Mouse (Mus musculus): Measurements from ENCODE around the gene Lrrc56. TPM values are rescaled to one million over a fixed set of nuclear protein-coding genes. Genes with fewer than 3 reads are reported as not detected.

The Lrrc56 gene
- polyA plus RNA-seq, 1 experiment from 2014 or later: 8.8 TPM

GRCm38 (mm10) chr7:141167901-141168517 lies 25.9 kb upstream of the Lrrc56 start:
- Histone ChIP-seq H3K36me3 (ENCODE audit: control insufficient read depth, insufficient read depth, low read length) (no peaks in the 10 kb centered on the region), H3K9ac (ENCODE audit: low read length) (peak overlapping the region; percentile 67), H3K27ac (ENCODE audit: low read depth, low read length) (no peak overlapping the region), H3K4me3 (ENCODE audit: low read depth, low read length) (peak overlapping the region; percentile 29), H3K27me3 (ENCODE audit: control insufficient read depth, insufficient read depth, low read length) (no peaks in the 10 kb centered on the region), H3K4me1 (ENCODE audit: control insufficient read depth, insufficient read depth, low read length) (peaks cover 9% of the 10 kb centered on the region), H3K9me3 (ENCODE audit: control insufficient read depth, low read length) (no peaks in the 10 kb centered on the region), H3K4me2 (peak overlapping the region; percentile 52)
- 19% methylated on average over 7 of the region's 7 CpGs for whole genome bisulfite sequencing
- ATAC-seq (ENCODE audit: low FRiP score) (no peak), DNase-seq (ENCODE audit: low spot score, missing footprints) (peak; percentile 91)

- Histone ChIP-seq H3K4me3 (ENCODE audit: low read depth, low read length) (peak overlapping the region; percentile 29), H3K4me2 (peak overlapping the region; percentile 52), H3K36me3 (ENCODE audit: control insufficient read depth, insufficient read depth, low read length) (no peaks in the 10 kb centered on the region), H3K27ac (ENCODE audit: low read depth, low read length) (no peak overlapping the region), H3K9me3 (ENCODE audit: control insufficient read depth, low read length) (no peaks in the 10 kb centered on the region), H3K27me3 (ENCODE audit: control insufficient read depth, insufficient read depth, low read length) (no peaks in the 10 kb centered on the region), H3K4me1 (ENCODE audit: control insufficient read depth, insufficient read depth, low read length) (peaks cover 13% of the 10 kb centered on the region), H3K9ac (ENCODE audit: low read length) (peak overlapping the region; percentile 67)
- WGBS: 2% methylated on average over 22 of the region's 22 CpGs
- ATAC-seq (ENCODE audit: low FRiP score): no peak
- DNase-seq (ENCODE audit: low spot score, missing footprints): peak; percentile 84
Measured at GRCm38 (mm10) chr7:141168518-141168953, 25.4 kb upstream of the Lrrc56 start.

GRCm38 (mm10) chr7:141169300-141169699 lies 24.7 kb upstream of the Lrrc56 start:
- Histone ChIP-seq H3K27me3 (ENCODE audit: control insufficient read depth, insufficient read depth, low read length) (no peaks in the 10 kb centered on the region), H3K27ac (ENCODE audit: low read depth, low read length) (no peak overlapping the region), H3K9ac (ENCODE audit: low read length) (no peak overlapping the region), H3K9me3 (ENCODE audit: control insufficient read depth, low read length) (no peaks in the 10 kb centered on the region), H3K4me1 (ENCODE audit: control insufficient read depth, insufficient read depth, low read length) (peaks cover 13% of the 10 kb centered on the region), H3K36me3 (ENCODE audit: control insufficient read depth, insufficient read depth, low read length) (no peaks in the 10 kb centered on the region), H3K4me2 (no peak overlapping the region), H3K4me3 (ENCODE audit: low read depth, low read length) (no peak overlapping the region)
- ATAC-seq (ENCODE audit: low FRiP score) (no peak), DNase-seq (ENCODE audit: low spot score, missing footprints) (no peak)
- 97% methylated on average over 1 of the region's 1 CpGs for WGBS

DNA sequence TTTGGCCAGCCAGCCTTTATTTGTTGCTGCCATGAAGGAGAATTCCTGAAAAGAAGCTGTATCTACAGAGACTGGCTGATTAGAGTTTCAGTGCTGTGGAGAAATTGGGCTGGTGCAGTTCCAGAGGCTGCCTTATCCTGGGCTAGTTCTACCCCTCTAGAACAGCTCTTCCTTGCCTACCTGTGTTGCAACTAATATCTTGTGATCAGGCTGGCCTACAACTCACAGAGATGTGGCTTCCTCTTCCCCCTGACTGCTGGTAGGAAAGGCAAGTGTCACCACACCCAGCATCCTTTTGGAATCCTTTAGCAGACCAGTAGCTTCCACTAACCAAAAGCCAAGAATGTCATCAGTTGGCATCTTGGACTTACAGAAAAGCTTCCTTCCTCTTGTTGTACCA lies 24.1 kb upstream of the Lrrc56 start:
- Histone ChIP-seq H3K27ac (ENCODE audit: low read depth, low read length) (no peak overlapping the region), H3K4me1 (ENCODE audit: control insufficient read depth, insufficient read depth, low read length) (peaks cover 13% of the 10 kb centered on the region), H3K9me3 (ENCODE audit: control insufficient read depth, low read length) (no peaks in the 10 kb centered on the region), H3K36me3 (ENCODE audit: control insufficient read depth, insufficient read depth, low read length) (no peaks in the 10 kb centered on the region), H3K27me3 (ENCODE audit: control insufficient read depth, insufficient read depth, low read length) (no peaks in the 10 kb centered on the region), H3K4me3 (ENCODE audit: low read depth, low read length) (no peak overlapping the region), H3K4me2 (no peak overlapping the region), H3K9ac (ENCODE audit: low read length) (no peak overlapping the region)
- DNase-seq (ENCODE audit: low spot score, missing footprints) (no peak), ATAC-seq (ENCODE audit: low FRiP score) (no peak)

- H3K9ac ChIP-seq (ENCODE audit: low read length): peak within 1 kb of the TSS; percentile 75
- DNase-seq (ENCODE audit: low spot score, missing footprints) (peak; percentile 99), ATAC-seq (ENCODE audit: low FRiP score) (peak; percentile 98)
- peak within 1 kb of the TSS; percentile 82 for H3K27ac ChIP-seq (ENCODE audit: low read depth, low read length)
- H3K4me1 ChIP-seq (ENCODE audit: control insufficient read depth, insufficient read depth, low read length): peaks cover 13% of the 10 kb centered on the region
- WGBS: 4% methylated on average over 54 of the region's 55 CpGs
- H3K36me3 ChIP-seq (ENCODE audit: control insufficient read depth, insufficient read depth, low read length): no peaks in the 10 kb centered on the region
- H3K4me3 ChIP-seq (ENCODE audit: low read depth, low read length): peak within 1 kb of the TSS; percentile 43
- H3K4me2 ChIP-seq: peak within 1 kb of the TSS; percentile 67
- no peaks in the 10 kb centered on the region for H3K27me3 ChIP-seq (ENCODE audit: control insufficient read depth, insufficient read depth, low read length)
- H3K9me3 ChIP-seq (ENCODE audit: control insufficient read depth, low read length): no peaks in the 10 kb centered on the region
Measured at GRCm38 (mm10) chr7:141172116-141173006, 21.6 kb upstream of the Lrrc56 start, which contains the start of gene Rnh1. Gene Rnh1 (minus strand): TSS chr7:141172857.

DNA sequence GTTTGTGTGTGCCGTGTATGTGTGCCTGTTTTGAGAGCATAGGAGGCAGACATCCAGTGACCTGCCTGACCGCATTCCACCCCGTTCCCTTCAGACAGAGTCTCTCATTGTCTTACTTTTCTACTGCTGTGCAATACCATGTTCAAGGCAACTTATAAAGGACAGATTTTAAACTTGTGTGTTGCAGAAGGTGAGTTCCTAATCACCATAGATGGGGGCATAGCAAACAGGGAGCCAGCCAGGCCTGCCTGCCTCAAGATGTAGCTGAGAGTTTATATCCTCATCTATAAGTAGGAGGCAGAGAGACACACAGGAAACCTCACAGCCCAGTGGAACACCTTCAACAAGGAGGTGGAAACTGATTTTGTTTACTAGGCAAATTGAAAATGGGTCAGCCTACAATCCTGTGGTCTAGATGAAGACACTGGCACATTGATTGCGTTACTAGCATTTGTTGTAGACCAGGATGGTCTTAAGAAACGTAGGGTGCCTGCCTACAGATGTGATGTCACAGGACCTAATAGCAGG lies 20.6 kb upstream of the Lrrc56 start:
- no peaks in the 10 kb centered on the region for H3K36me3 ChIP-seq (ENCODE audit: control insufficient read depth, insufficient read depth, low read length)
- peaks cover 8% of the 10 kb centered on the region for H3K4me1 ChIP-seq (ENCODE audit: control insufficient read depth, insufficient read depth, low read length)
- peak; percentile 85 for DNase-seq (ENCODE audit: low spot score, missing footprints)
- no peak overlapping the region; the same call in 1 of the 2 replicates for H3K27ac ChIP-seq (ENCODE audit: low read depth, low read length)
- peak overlapping the region; percentile 67 for H3K4me2 ChIP-seq
- no peaks in the 10 kb centered on the region for H3K27me3 ChIP-seq (ENCODE audit: control insufficient read depth, insufficient read depth, low read length)
- peak overlapping the region; percentile 75 for H3K9ac ChIP-seq (ENCODE audit: low read length)
- H3K9me3 ChIP-seq (ENCODE audit: control insufficient read depth, low read length): no peaks in the 10 kb centered on the region
- 89% methylated on average over 5 of the region's 5 CpGs for WGBS
- peak overlapping the region; percentile 43; the same call in 1 of the 2 replicates for H3K4me3 ChIP-seq (ENCODE audit: low read depth, low read length)
- ATAC-seq (ENCODE audit: low FRiP score): no peak

- H3K36me3 ChIP-seq (ENCODE audit: control insufficient read depth, insufficient read depth, low read length): no peaks in the 10 kb centered on the region
- no peak overlapping the region for H3K9ac ChIP-seq (ENCODE audit: low read length)
- no peak overlapping the region for H3K27ac ChIP-seq (ENCODE audit: low read depth, low read length)
- H3K4me1 ChIP-seq (ENCODE audit: control insufficient read depth, insufficient read depth, low read length): peaks cover 8% of the 10 kb centered on the region
- no peak for DNase-seq (ENCODE audit: low spot score, missing footprints)
- no peak overlapping the region for H3K4me3 ChIP-seq (ENCODE audit: low read depth, low read length)
- no peak overlapping the region for H3K4me2 ChIP-seq
- H3K27me3 ChIP-seq (ENCODE audit: control insufficient read depth, insufficient read depth, low read length): no peaks in the 10 kb centered on the region
- 81% methylated on average over 4 of the region's 4 CpGs for WGBS
- no peak for ATAC-seq (ENCODE audit: low FRiP score)
- no peaks in the 10 kb centered on the region for H3K9me3 ChIP-seq (ENCODE audit: control insufficient read depth, low read length)
Measured at GRCm38 (mm10) chr7:141175068-141175467, 18.9 kb upstream of the Lrrc56 start.

GRCm38 (mm10) chr7:141176173-141176572 lies 17.8 kb upstream of the Lrrc56 start:
- H3K4me2 ChIP-seq: no peak overlapping the region
- H3K27ac ChIP-seq (ENCODE audit: low read depth, low read length): no peak overlapping the region
- ATAC-seq (ENCODE audit: low FRiP score): no peak
- H3K9me3 ChIP-seq (ENCODE audit: control insufficient read depth, low read length): no peaks in the 10 kb centered on the region
- H3K9ac ChIP-seq (ENCODE audit: low read length): no peak overlapping the region
- H3K27me3 ChIP-seq (ENCODE audit: control insufficient read depth, insufficient read depth, low read length): no peaks in the 10 kb centered on the region
- peaks cover 8% of the 10 kb centered on the region for H3K4me1 ChIP-seq (ENCODE audit: control insufficient read depth, insufficient read depth, low read length)
- DNase-seq (ENCODE audit: low spot score, missing footprints): peak; percentile 95
- no peak overlapping the region for H3K4me3 ChIP-seq (ENCODE audit: low read depth, low read length)
- H3K36me3 ChIP-seq (ENCODE audit: control insufficient read depth, insufficient read depth, low read length): no peaks in the 10 kb centered on the region
- 3% methylated on average over 8 of the region's 8 CpGs for WGBS

DNA sequence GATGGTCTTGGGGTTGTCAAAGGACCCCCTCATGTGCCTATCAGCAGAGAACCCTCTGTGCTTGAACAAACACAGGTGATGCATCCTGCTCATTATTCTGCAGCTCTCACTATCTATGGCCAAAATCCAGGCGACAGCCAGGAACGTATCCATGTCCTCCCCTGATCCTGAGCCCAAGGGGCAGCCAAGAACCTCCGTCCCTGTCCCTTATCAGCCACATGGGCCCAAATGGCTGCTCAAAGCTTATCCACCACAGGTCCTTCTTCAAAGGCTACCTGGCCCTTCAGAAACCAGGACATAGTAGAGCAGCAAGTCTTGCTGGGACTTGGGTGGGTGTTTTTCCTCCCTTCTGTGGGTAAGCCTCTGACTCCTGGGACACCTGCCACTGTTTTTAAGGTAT lies 5.8 kb upstream of the Lrrc56 start:
- 88% methylated on average over 3 of the region's 3 CpGs for WGBS
- Histone ChIP-seq H3K9ac (ENCODE audit: low read length) (no peak overlapping the region), H3K4me2 (no peak overlapping the region), H3K27ac (ENCODE audit: low read depth, low read length) (no peak overlapping the region), H3K4me3 (ENCODE audit: low read depth, low read length) (no peak overlapping the region), H3K4me1 (ENCODE audit: control insufficient read depth, insufficient read depth, low read length) (peaks cover 8% of the 10 kb centered on the region), H3K27me3 (ENCODE audit: control insufficient read depth, insufficient read depth, low read length) (no peaks in the 10 kb centered on the region), H3K9me3 (ENCODE audit: control insufficient read depth, low read length) (no peaks in the 10 kb centered on the region), H3K36me3 (ENCODE audit: control insufficient read depth, insufficient read depth, low read length) (peaks cover 4% of the 10 kb centered on the region; the same call in 1 of the 2 replicates)
- no peak for ATAC-seq (ENCODE audit: low FRiP score)
- no peak for DNase-seq (ENCODE audit: low spot score, missing footprints)

Measured in midbrain, embryonic 11.5 days (tissue).